Mouse (Mus musculus) MEL (cell line): ENCODE data around the gene Nt5e. TPM values are rescaled to one million over a fixed set of nuclear protein-coding genes. Genes with fewer than 3 reads are reported as not detected.

Experiments used
- DNase-seq: peaks from one replicate; pipeline ENCODE4 v3.0.0; 2011; ENCODE audit warnings: low read depth, low spot score
- H3K27ac ChIP-seq: 2 replicates; pipeline ENCODE4 v1.5.1; 2012; ENCODE audit warnings: low read depth, mild to moderate bottlenecking, control low read depth, low read length, moderate library complexity; ENCODE audit not compliant: control insufficient read depth
- H3K27me3 ChIP-seq, 2 experiments: fragments of 150-350 bp in 1 of 2; sonication (generic) in 1 of 2; 2 replicates each; pipeline ENCODE4 v1.6.1; 2012; ENCODE audit warnings: low read length in 2 of 2, mild to moderate bottlenecking in 2 of 2, improper control_type of control experiment in 1 of 2, moderate library complexity in 1 of 2; ENCODE audit not compliant: insufficient read depth in 2 of 2, control insufficient read depth in 1 of 2
- H3K36me3 ChIP-seq, 2 experiments: 2 replicates each; pipeline ENCODE4 v1.6.1; 2012 to 2014; ENCODE audit warnings: low read length in 2 of 2, improper control_type of control experiment in 1 of 2, inconsistent platforms in 1 of 2, mild to moderate bottlenecking in 1 of 2; ENCODE audit not compliant: insufficient read depth in 2 of 2, control insufficient read depth in 1 of 2
- H3K4me1 ChIP-seq, 2 experiments: fragments of 150-350 bp in 1 of 2; sonication (generic) in 1 of 2; 2 replicates each; pipeline ENCODE4 v1.6.1; 2012; ENCODE audit warnings: low read length in 2 of 2, improper control_type of control experiment in 1 of 2, mild to moderate bottlenecking in 1 of 2; ENCODE audit not compliant: insufficient read depth in 2 of 2, control insufficient read depth in 1 of 2
- H3K4me3 ChIP-seq, 2 experiments: fragments of 150-350 bp in 1 of 2; sonication (generic) in 1 of 2; 2 replicates each; pipeline ENCODE4 v1.5.1; 2012; ENCODE audit warnings: low read depth in 2 of 2, low read length in 2 of 2, mild to moderate bottlenecking in 2 of 2, moderate library complexity in 2 of 2, control low read depth in 1 of 2, improper control_type of control experiment in 1 of 2; ENCODE audit not compliant: control insufficient read depth in 1 of 2, insufficient read depth in 1 of 2
- H3K79me2 ChIP-seq: 2 replicates; pipeline ENCODE4 v1.6.1; 2012; ENCODE audit warnings: mild to moderate bottlenecking, low read length, moderate library complexity; ENCODE audit not compliant: control insufficient read depth, poor library complexity, insufficient read depth
- H3K9ac ChIP-seq: 2 replicates; pipeline ENCODE4 v1.6.1; 2012; ENCODE audit warnings: low read depth, mild to moderate bottlenecking, control low read depth, low read length, moderate library complexity; ENCODE audit not compliant: control insufficient read depth, poor library complexity, severe bottlenecking
- H3K9me3 ChIP-seq: fragments of 150-350 bp; sonication (generic); replicated peaks from 2 replicates; pipeline ENCODE4 v1.6.1; 2012; ENCODE audit warnings: mild to moderate bottlenecking, low read length, improper control_type of control experiment, moderate library complexity; ENCODE audit not compliant: insufficient read depth
- BHLHE40 ChIP-seq: IDR thresholded peaks from 2 replicates; pipeline ENCODE4 v1.6.1; 2012; ENCODE audit warnings: low read depth, mild to moderate bottlenecking, inconsistent platforms, low read length, improper control_type of control experiment, borderline replicate concordance
- CHD1 ChIP-seq: IDR thresholded peaks from 2 replicates; pipeline ENCODE4 v1.6.1; 2012; ENCODE audit warnings: low read depth, mild to moderate bottlenecking, inconsistent platforms, low read length, improper control_type of control experiment
- CHD2 ChIP-seq: IDR thresholded peaks from 2 replicates; pipeline ENCODE4 v1.6.1; 2011; ENCODE audit warnings: low read length, improper control_type of control experiment
- EP300 ChIP-seq, 2 experiments: IDR thresholded peaks; 2 replicates each; pipeline ENCODE4 v1.6.1; 2011; ENCODE audit warnings: improper control_type of control experiment in 2 of 2, low read length in 2 of 2, low read depth in 1 of 2, mild to moderate bottlenecking in 1 of 2
- ETS1 ChIP-seq: IDR thresholded peaks from 2 replicates; pipeline ENCODE4 v1.6.1; 2012; ENCODE audit warnings: low read depth, mild to moderate bottlenecking, inconsistent platforms, low read length, improper control_type of control experiment, moderate library complexity
- GABPA ChIP-seq: IDR thresholded peaks from 2 replicates; pipeline ENCODE4 v1.6.1; 2012; ENCODE audit warnings: low read depth, mild to moderate bottlenecking, inconsistent platforms, low read length, improper control_type of control experiment, moderate library complexity
- HCFC1 ChIP-seq: IDR thresholded peaks from 2 replicates; pipeline ENCODE4 v1.6.1; 2012; ENCODE audit warnings: low read depth, mild to moderate bottlenecking, inconsistent platforms, low read length, improper control_type of control experiment, moderate library complexity
- KAT2A ChIP-seq: conservative IDR thresholded peaks from 2 replicates; pipeline ENCODE4 v1.6.1; 2012; ENCODE audit warnings: low read depth, low read length, improper control_type of control experiment, inconsistent platforms
- MAFK ChIP-seq: IDR thresholded peaks from 2 replicates; pipeline ENCODE4 v1.6.1; 2011; ENCODE audit warnings: low read depth, mild to moderate bottlenecking, low read length, improper control_type of control experiment, borderline replicate concordance
- MAX ChIP-seq: IDR thresholded peaks from 2 replicates; pipeline ENCODE4 v1.6.1; 2011; ENCODE audit warnings: low read length, improper control_type of control experiment
- MEF2A ChIP-seq: IDR thresholded peaks from 2 replicates; pipeline ENCODE4 v1.6.1; 2014; ENCODE audit warnings: low read depth, mild to moderate bottlenecking, inconsistent platforms, low read length, improper control_type of control experiment; ENCODE audit not compliant: poor library complexity, insufficient replicate concordance, severe bottlenecking; ENCODE audit errors: extremely low read depth
- MYB ChIP-seq: IDR thresholded peaks from 2 replicates; pipeline ENCODE4 v1.6.1; 2011; ENCODE audit warnings: mild to moderate bottlenecking, low read depth, low read length, improper control_type of control experiment
- MYC ChIP-seq: IDR thresholded peaks from 2 replicates; pipeline ENCODE4 v1.6.1; 2011; ENCODE audit warnings: low read depth, mild to moderate bottlenecking, low read length, improper control_type of control experiment, moderate library complexity
- NELFE ChIP-seq: IDR thresholded peaks from 2 replicates; pipeline ENCODE4 v1.6.1; 2011; ENCODE audit warnings: low read depth, low read length, improper control_type of control experiment
- NRF1 ChIP-seq: IDR thresholded peaks from 2 replicates; pipeline ENCODE4 v1.6.1; 2014; ENCODE audit warnings: low read depth, mild to moderate bottlenecking, inconsistent platforms, low read length, improper control_type of control experiment, moderate library complexity; ENCODE audit not compliant: poor library complexity, insufficient read depth, severe bottlenecking
- POLR2A ChIP-seq, 2 experiments: IDR thresholded peaks; 2 replicates each; pipeline ENCODE4 v1.6.1; 2011 to 2012; ENCODE audit warnings: low read length in 2 of 2, mild to moderate bottlenecking in 2 of 2, control low read depth in 1 of 2, improper control_type of control experiment in 1 of 2, low read depth in 1 of 2, moderate library complexity in 1 of 2; ENCODE audit not compliant: control insufficient read depth in 1 of 2, insufficient read depth in 1 of 2, poor library complexity in 1 of 2
- RAD21 ChIP-seq: IDR thresholded peaks from 2 replicates; pipeline ENCODE4 v1.6.1; 2011; ENCODE audit warnings: mild to moderate bottlenecking, low read depth, low read length, improper control_type of control experiment
- RCOR1 ChIP-seq: IDR thresholded peaks from 2 replicates; pipeline ENCODE4 v1.6.1; 2012; ENCODE audit warnings: low read depth, mild to moderate bottlenecking, inconsistent platforms, low read length, improper control_type of control experiment
- SMC3 ChIP-seq: IDR thresholded peaks from 2 replicates; pipeline ENCODE4 v1.6.1; 2011; ENCODE audit warnings: low read depth, low read length, improper control_type of control experiment
- TBP ChIP-seq: IDR thresholded peaks from 2 replicates; pipeline ENCODE4 v1.8.0; 2011; ENCODE audit warnings: low read depth, low read length, improper control_type of control experiment
- TCF12 ChIP-seq: IDR thresholded peaks from 2 replicates; pipeline ENCODE4 v1.6.1; 2014; ENCODE audit warnings: low read depth, mild to moderate bottlenecking, inconsistent platforms, low read length, improper control_type of control experiment, moderate library complexity
- UBTF ChIP-seq: IDR thresholded peaks from 2 replicates; pipeline ENCODE4 v1.6.1; 2012; ENCODE audit warnings: low read depth, mild to moderate bottlenecking, inconsistent platforms, low read length, improper control_type of control experiment, moderate library complexity, borderline replicate concordance; ENCODE audit not compliant: insufficient read depth
- USF1 ChIP-seq: IDR thresholded peaks from 2 replicates; pipeline ENCODE4 v1.6.1; 2014; ENCODE audit warnings: low read depth, mild to moderate bottlenecking, inconsistent platforms, low read length, improper control_type of control experiment, moderate library complexity
- polyA plus RNA-seq, 2 experiments: library from polyadenylated mRNA; stranded (reverse) in 1 of 2; unstranded in 1 of 2; fragments of >175 nt in 1 of 2; fragments of >200 nt in 1 of 2; gene quantifications; 2 replicates each; pipeline versions ENCODE4 v1.2.1 to v1.2.4; 2012; ENCODE audit warnings: low replicate concordance in 2 of 2, low read depth in 1 of 2; ENCODE audit not compliant: insufficient read length in 2 of 2, insufficient read depth in 1 of 2, missing spikeins in 1 of 2
- total RNA-seq: library from RNA; depleted of rRNA; stranded (reverse); fragments of 300-350 nt; gene quantifications from 2 replicates; pipeline ENCODE4 v1.2.3, GENCODE M21; 2012

Gene Nt5e
- total and polyA plus RNA-seq, 3 experiments: 0.12 to 0.19 TPM; not detected in 1

GRCm38 (mm10) chr9:88368476-88368875 lies 41.5 kb downstream of the Nt5e start:
- TF ChIP-seq USF1 (no peak), CHD2 (no peak), GABPA (no peak), HCFC1 (no peak), POLR2A (IDR thresholded peaks at IDR 0.05; ENCODE audit: control insufficient read depth in 1 of 2, insufficient read depth in 1 of 2, low read depth in 1 of 2, low read length in 2 of 2, poor library complexity in 1 of 2) (no peak), TCF12 (no peak), BHLHE40 (no peak), MYC (no peak), RAD21 (no peak)
- TF ChIP-seq, all 39 proteins: peak for 0
- H3K27me3 ChIP-seq: no peaks in the 10 kb centered on the region
- H3K4me1 ChIP-seq: peaks cover 0 to 6% of the 10 kb centered on the region in 2 experiments; a peak in 1 of 4 replicates
- no peaks in the 10 kb centered on the region for H3K79me2 ChIP-seq
- H3K9me3 ChIP-seq: no peaks in the 10 kb centered on the region
- no peak overlapping the region for H3K4me3 ChIP-seq
- no peak overlapping the region for H3K27ac ChIP-seq
- DNase-seq: no peak
- no peak overlapping the region for H3K9ac ChIP-seq
- H3K36me3 ChIP-seq: 0 out of 4 replicates have a peak, but pooled peaks cover 0 to 2% of the 10 kb centered on the region in 2 experiments

- TF ChIP-seq TBP (no peak), MYB (no peak), RCOR1 (no peak), MAFK (no peak), SMC3 (no peak), BHLHE40 (no peak)
- no peak overlapping the region for H3K9ac ChIP-seq
- 0 out of 4 replicates have a peak, but pooled peaks cover 0 to 2% of the 10 kb centered on the region in 2 experiments for H3K36me3 ChIP-seq
- DNase-seq: no peak
- no peaks in the 10 kb centered on the region for H3K9me3 ChIP-seq
- no peaks in the 10 kb centered on the region for H3K27me3 ChIP-seq
- no peak overlapping the region for H3K4me3 ChIP-seq
- no peak overlapping the region for H3K27ac ChIP-seq
- H3K4me1 ChIP-seq: peaks cover 0 to 6% of the 10 kb centered on the region in 2 experiments; a peak in 1 of 4 replicates
- no peaks in the 10 kb centered on the region for H3K79me2 ChIP-seq
Observed at GRCm38 (mm10) chr9:88369666-88370065, 42.7 kb downstream of the Nt5e start.

- Histone ChIP-seq H3K27me3 (no peaks in the 10 kb centered on the region), H3K4me3 (no peak overlapping the region), H3K9ac (no peak overlapping the region), H3K27ac (no peak overlapping the region), H3K79me2 (no peaks in the 10 kb centered on the region), H3K36me3 (0 out of 4 replicates have a peak, but pooled peaks cover 0 to 2% of the 10 kb centered on the region in 2 experiments), H3K4me1 (peaks cover 0 to 6% of the 10 kb centered on the region in 2 experiments; a peak in 1 of 4 replicates), H3K9me3 (no peaks in the 10 kb centered on the region)
- no peak for DNase-seq
- TF ChIP-seq EP300 (IDR thresholded peaks at IDR 0.05; ENCODE audit: low read depth in 1 of 2, low read length in 2 of 2): no peak
- TF ChIP-seq TBP: no peak
- TF ChIP-seq MAX: no peak
- no peak for TF ChIP-seq MEF2A
- no peak for TF ChIP-seq UBTF
- no peak for TF ChIP-seq MYC
- TF ChIP-seq NELFE: no peak
- TF ChIP-seq CHD2: no peak
- TF ChIP-seq NRF1: no peak
- TF ChIP-seq ETS1: no peak
- no peak for TF ChIP-seq KAT2A
- TF ChIP-seq GABPA: no peak
- TF ChIP-seq CHD1: no peak
Observed at GRCm38 (mm10) chr9:88371201-88371600, 44.2 kb downstream of the Nt5e start.
